Mouse (Mus musculus): ENCODE measurements around the gene Disc1. TPM values are rescaled to one million over a fixed set of nuclear protein-coding genes. Genes with fewer than 3 reads are reported as not detected.

Gene Disc1
- 0.71 TPM for polyA plus RNA-seq (2015; fragmentation: Illumina TruSeq; extraction: RNeasy Lipid Tissue Mini Kit (QIAGEN cat#74804); ENCODE audit: low read depth, low replicate concordance)

DNA sequence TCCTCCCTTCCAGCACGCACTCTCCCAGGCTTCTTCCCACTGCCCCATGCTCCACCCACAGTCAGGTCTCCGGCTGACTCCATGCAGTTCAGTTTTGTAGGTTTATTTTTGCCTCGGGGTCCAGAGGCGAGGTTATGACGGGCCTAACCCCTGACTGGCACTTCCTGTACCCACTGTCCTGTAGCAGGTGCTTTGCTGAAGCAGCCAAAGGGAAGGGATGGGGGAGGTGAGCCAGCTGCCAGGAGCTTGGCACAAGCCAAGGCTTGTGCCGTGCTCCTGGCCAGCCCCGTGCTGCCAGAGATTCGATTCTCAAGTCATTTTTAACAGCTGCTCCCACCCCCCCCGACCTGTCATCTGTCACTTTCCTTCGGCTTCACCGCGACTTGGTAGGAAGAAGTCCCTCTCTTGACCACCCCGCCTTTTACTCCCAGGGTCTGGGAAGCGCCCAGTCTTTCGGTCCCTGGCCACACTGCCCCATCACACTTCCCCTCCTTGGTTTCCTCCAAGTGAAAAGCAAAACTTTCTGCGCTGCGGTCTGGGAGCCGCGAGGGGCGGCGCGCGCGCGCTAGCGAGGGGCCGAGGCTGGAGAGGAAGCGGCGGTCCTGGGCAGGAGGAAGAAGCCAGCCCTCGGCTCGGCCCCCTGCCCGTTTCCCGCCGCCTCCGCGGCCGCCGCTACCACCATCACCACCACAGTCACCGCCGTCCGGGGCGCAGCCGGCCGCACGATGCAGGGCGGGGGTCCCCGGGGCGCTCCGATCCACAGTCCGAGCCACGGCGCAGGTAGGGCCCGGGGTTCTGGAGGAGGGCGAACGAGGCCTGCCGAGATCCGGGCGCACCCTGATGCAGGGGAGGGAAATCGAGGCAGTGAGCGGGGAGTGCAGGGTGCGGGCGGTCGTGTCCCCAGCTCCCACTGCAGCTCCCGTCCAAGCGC, at the start of gene Disc1:
Gene Disc1, plus strand, starts transcription at position 691 of the 931 bp plus-strand sequence.

DNA sequence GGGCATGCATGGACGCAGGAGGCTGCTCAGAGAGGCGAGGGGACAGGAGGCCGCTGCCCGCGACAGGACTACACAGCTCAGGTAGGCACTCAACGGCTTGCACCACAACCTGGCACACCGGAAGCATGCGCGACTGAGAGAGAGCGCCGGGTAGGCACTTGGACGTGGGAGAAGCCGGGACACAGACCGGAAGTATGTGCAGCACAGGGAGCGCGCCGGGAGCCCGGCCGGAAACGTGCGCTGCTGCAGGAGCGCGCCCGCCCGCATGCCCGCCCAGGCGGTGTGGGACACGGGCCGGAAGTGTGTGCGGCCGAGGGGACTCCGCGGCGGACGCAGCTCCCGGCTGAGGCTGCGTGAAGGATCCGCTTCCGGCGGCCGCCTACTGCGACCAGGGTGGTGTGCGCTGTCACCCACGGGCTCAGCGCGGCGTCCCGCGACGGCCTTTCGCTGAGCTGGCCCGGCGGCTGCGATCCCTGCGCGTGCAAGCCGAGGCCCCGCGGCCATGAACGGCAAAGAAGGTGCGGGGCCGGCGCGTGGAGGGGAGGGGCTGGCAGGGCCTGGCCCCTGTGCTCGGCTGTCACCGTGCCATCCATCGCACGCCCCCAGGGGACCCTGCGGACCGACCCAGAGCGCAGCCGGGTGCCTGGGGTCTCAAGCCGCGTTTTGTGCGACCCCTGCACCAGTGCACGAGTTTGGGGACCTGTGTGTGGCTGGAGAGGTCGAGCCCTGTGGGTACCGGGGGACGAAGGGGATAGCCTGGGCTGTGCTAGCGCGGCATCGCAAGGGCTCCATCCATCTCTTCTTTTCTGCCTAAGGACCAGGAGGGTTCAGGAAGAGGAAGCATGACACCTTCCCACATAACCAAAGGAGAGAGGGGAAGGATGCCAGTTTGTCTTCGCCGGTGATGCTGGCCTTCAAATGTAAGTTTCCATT, 41.0 kb upstream of the Disc1 start, which contains the start of gene Tsnax:
Gene Tsnax, plus strand, starts transcription at position 303 of the 933 bp plus-strand sequence.

Other genes starting within 250 kb of the Disc1 start
- gene Gnpat, start 191.2 kb upstream of the Disc1 start, polyA plus RNA-seq (2015; fragmentation: Illumina TruSeq; extraction: RNeasy Lipid Tissue Mini Kit (QIAGEN cat#74804); ENCODE audit: low read depth, low replicate concordance) = 53.1 TPM
- 19.7 TPM for gene 2810004N23Rik, start 191.1 kb upstream of the Disc1 start, polyA plus RNA-seq (2015; fragmentation: Illumina TruSeq; extraction: RNeasy Lipid Tissue Mini Kit (QIAGEN cat#74804); ENCODE audit: low read depth, low replicate concordance)
- 14.2 TPM for gene Exoc8, start 156.5 kb upstream of the Disc1 start, polyA plus RNA-seq (2015; fragmentation: Illumina TruSeq; extraction: RNeasy Lipid Tissue Mini Kit (QIAGEN cat#74804); ENCODE audit: low read depth, low replicate concordance)
- gene Sprtn, start 156.3 kb upstream of the Disc1 start, polyA plus RNA-seq (2015; fragmentation: Illumina TruSeq; extraction: RNeasy Lipid Tissue Mini Kit (QIAGEN cat#74804); ENCODE audit: low read depth, low replicate concordance) = 10.3 TPM
- 50.6 TPM for gene Egln1, start 104.9 kb upstream of the Disc1 start, polyA plus RNA-seq (2015; fragmentation: Illumina TruSeq; extraction: RNeasy Lipid Tissue Mini Kit (QIAGEN cat#74804); ENCODE audit: low read depth, low replicate concordance)
- 185 TPM for gene Tsnax, start 41.2 kb upstream of the Disc1 start, polyA plus RNA-seq (2015; fragmentation: Illumina TruSeq; extraction: RNeasy Lipid Tissue Mini Kit (QIAGEN cat#74804); ENCODE audit: low read depth, low replicate concordance)